Mouse (Mus musculus): ENCODE measurements around the gene Hdac1. TPM values are rescaled to one million over a fixed set of nuclear protein-coding genes. Genes with fewer than 3 reads are reported as not detected.
"Not testable (repeated sequence)": the region's sequence is repeated elsewhere in the genome, so short reads cannot be mapped to it uniquely, and the experiment has no call there.

Hdac1 gene
- polyA plus RNA-seq, 1 experiment from 2014 or later, result 207 TPM

DNA sequence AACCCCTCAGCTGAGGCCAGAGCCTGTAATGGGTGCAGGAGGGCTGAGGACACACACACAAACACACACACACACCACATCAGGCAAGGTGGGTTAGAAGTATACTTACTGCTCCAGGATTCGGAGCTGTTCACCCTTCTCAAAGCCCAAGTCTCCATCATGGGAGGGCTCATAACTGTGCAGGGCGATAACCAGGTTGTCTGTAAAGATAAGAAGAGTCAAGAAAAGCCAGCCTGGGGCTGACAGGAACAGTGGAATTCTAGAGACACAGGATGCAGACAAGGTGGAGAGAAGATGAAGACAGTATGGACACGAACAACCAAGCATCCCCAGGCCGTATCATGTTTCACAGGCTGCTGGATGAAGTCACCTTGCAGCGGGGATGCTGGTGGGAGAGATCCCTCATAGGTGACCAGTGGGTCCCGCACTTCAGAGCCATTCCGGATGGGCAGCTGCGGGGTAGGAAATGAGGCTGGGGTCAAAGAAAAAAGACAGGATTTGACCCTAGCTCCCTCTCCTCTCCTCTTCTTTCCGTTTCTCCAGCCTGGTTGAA, 14.8 kb upstream of the Hdac1 start:
- no peak overlapping the region for H3K27ac ChIP-seq (replicated peaks)
- peak overlapping the region; percentile 86 for H3K4me2 ChIP-seq (replicated peaks)

DNA sequence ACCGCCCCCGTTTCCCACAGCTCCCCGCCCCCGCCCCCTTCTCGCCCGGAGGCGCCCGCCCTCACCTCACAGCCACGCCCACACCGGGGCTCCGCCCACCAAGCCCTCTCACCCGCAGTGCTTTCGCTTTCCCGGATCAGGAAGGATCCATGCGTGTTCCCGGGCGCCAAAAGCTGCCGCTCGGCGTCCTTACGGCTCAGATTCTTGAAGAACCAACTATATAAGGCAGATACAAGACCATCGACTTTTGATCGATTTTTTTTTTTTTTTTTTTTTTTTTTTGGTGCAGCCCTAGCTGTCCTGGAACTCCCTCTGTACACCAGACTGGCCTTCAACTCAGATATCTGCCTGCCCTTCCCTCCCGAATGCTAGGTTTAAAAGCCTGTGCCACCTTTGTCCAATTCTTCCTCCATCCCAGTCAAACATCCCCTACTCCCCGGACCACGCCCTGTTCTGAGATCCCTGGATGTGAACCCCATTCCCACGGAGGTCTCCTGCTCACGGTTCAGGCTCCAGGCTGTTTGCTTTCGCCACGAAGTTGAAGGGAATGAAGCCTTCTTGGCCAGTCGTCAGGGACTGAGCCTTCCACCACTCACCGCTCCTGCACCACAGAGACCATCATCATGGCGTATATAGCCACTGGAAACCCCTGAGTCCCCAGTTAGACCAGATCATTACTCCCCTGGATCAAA, 14.2 kb upstream of the Hdac1 start:
- Histone ChIP-seq H3K9ac (peak overlapping the region; percentile 42), H3K27ac (replicated peaks) (peak overlapping the region; percentile 35; the same call in 1 of the 2 replicates), H3K9me3 (replicated peaks) (no peaks in the 10 kb centered on the region), H3K36me3 (no peaks in the 10 kb centered on the region), H3K27me3 (no peaks in the 10 kb centered on the region), H3K4me1 (peaks cover 19% of the 10 kb centered on the region), H3K4me2 (replicated peaks) (peak overlapping the region; percentile 86), H3K4me3 (replicated peaks) (peak overlapping the region; percentile 53)
- ATAC-seq (ENCODE audit: insufficient number of reproducible peaks, low FRiP score, low TSS enrichment, low read depth), result peak; percentile 77
- WGBS, result 6% methylated on average over 32 of the region's 33 CpGs

More for the DNA sequence above, 14.8 kb upstream of the Hdac1 start:
- WGBS, result 70% methylated on average over 9 of the region's 9 CpGs
- H3K4me3 ChIP-seq (replicated peaks), result peak overlapping the region; percentile 53
- H3K4me1 ChIP-seq, result peaks cover 19% of the 10 kb centered on the region
- no peak overlapping the region for H3K9ac ChIP-seq
- H3K36me3 ChIP-seq, result no peaks in the 10 kb centered on the region
- ATAC-seq (ENCODE audit: insufficient number of reproducible peaks, low FRiP score, low TSS enrichment, low read depth), result no peak
- H3K9me3 ChIP-seq (replicated peaks), result no peaks in the 10 kb centered on the region
- no peaks in the 10 kb centered on the region for H3K27me3 ChIP-seq

- Histone ChIP-seq H3K27me3 (no peaks in the 10 kb centered on the region), H3K4me3 (replicated peaks) (peak overlapping the region; percentile 53), H3K27ac (replicated peaks) (peak overlapping the region; percentile 45; the same call in 1 of the 2 replicates), H3K4me1 (peaks cover 19% of the 10 kb centered on the region), H3K9ac (peak overlapping the region; percentile 26; the same call in 1 of the 2 replicates), H3K36me3 (no peaks in the 10 kb centered on the region), H3K9me3 (replicated peaks) (no peaks in the 10 kb centered on the region), H3K4me2 (replicated peaks) (peak overlapping the region; percentile 86)
- under 1% methylated on average over 24 of the region's 24 CpGs for WGBS
- peak; percentile 65 for ATAC-seq (ENCODE audit: insufficient number of reproducible peaks, low FRiP score, low TSS enrichment, low read depth)
Measured at GRCm38 (mm10) chr4:129555862-129556531, 13.5 kb upstream of the Hdac1 start.

GRCm38 (mm10) chr4:129555421-129555861, 12.9 kb upstream of the Hdac1 start:
- no peaks in the 10 kb centered on the region for H3K27me3 ChIP-seq
- WGBS, result 3% methylated on average over 16 of the region's 16 CpGs
- H3K9ac ChIP-seq, result 0 out of 2 replicates have a peak overlapping the region, but pooled peaks have one; percentile 26
- ATAC-seq (ENCODE audit: insufficient number of reproducible peaks, low FRiP score, low TSS enrichment, low read depth), result 0 out of 2 replicates have a peak, but pooled peaks have one; percentile 27
- no peaks in the 10 kb centered on the region for H3K9me3 ChIP-seq (replicated peaks)
- peak overlapping the region; percentile 53 for H3K4me3 ChIP-seq (replicated peaks)
- H3K4me2 ChIP-seq (replicated peaks), result peak overlapping the region; percentile 86
- no peak overlapping the region for H3K27ac ChIP-seq (replicated peaks)
- peaks cover 19% of the 10 kb centered on the region for H3K4me1 ChIP-seq
- H3K36me3 ChIP-seq, result no peaks in the 10 kb centered on the region

DNA sequence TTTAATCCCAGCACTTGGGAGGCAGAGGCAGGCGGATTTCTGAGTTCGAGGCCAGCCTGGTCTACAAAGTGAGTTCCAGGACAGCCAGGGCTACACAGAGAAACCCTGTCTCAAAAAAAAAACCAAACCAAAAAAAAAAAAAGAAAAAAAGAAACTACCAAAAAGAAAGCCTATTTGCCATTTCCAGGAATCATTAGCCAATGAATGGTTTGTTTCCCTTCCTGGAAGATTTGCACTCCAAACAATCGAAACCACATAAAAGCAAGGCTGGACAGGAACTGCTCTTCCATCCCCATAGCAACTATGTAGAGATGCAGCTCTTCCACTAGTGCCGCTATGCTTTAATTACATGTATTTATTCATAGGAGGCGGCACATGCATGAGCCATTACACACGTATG, 12.0 kb upstream of the Hdac1 start:
- H3K4me2 ChIP-seq (replicated peaks); H3K27me3 ChIP-seq; H3K36me3 ChIP-seq; H3K27ac ChIP-seq (replicated peaks); ATAC-seq (ENCODE audit: insufficient number of reproducible peaks, low FRiP score, low TSS enrichment, low read depth); H3K4me3 ChIP-seq (replicated peaks); H3K9ac ChIP-seq; H3K9me3 ChIP-seq (replicated peaks): not testable (repeated sequence)
- peaks cover 19% of the 10 kb centered on the region for H3K4me1 ChIP-seq
- WGBS, result 84% methylated on average over 6 of the region's 6 CpGs

DNA sequence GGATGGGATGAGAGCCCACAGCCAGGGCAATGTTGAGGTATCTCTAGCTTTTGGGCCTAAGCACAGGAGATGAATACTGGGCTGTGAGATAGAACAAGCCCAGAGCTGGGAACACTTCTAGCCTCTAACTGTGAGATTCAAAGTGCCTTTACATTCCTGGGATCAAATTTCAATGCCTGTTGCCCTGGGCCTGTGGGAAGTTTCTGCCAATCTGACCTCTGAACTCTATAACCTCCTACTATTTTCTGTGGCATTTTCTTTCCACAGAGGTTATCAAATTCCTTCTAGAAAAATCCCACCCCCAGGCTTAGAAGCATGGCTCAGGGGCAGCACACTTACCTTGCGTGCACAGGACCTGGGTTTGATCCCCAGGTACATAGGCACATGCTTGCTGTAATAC, 7.8 kb upstream of the Hdac1 start:
- ATAC-seq (ENCODE audit: insufficient number of reproducible peaks, low FRiP score, low TSS enrichment, low read depth), result no peak
- no peaks in the 10 kb centered on the region for H3K36me3 ChIP-seq
- no peak overlapping the region for H3K9ac ChIP-seq
- H3K4me2 ChIP-seq (replicated peaks), result no peak overlapping the region
- H3K9me3 ChIP-seq (replicated peaks), result no peaks in the 10 kb centered on the region
- no peak overlapping the region for H3K4me3 ChIP-seq (replicated peaks)
- peaks cover 1% of the 10 kb centered on the region for H3K4me1 ChIP-seq
- H3K27me3 ChIP-seq, result no peaks in the 10 kb centered on the region
- H3K27ac ChIP-seq (replicated peaks), result no peak overlapping the region
- 47% methylated on average over 1 of the region's 1 CpGs for WGBS

DNA sequence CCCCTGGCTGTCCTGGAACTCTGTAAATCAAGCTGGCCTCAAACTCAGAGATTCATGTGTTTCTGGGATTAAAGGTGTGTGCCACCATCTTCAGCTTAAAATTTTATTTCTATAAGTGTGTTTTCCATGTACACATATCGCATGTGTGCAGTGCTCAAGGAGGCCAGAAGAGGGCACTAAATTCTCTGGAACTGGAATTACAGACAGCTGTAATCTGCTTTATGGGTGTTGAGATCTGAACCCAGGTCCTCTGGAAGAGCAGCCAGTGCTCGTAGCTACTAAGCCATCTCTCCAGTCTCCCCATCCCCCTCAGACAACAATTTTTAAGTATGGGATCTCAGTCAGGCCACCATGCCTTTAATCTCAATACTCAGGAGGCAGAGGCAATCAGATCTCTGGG, 6.8 kb upstream of the Hdac1 start:
- Histone ChIP-seq H3K27ac (replicated peaks) (no peak overlapping the region), H3K27me3 (no peaks in the 10 kb centered on the region), H3K9me3 (replicated peaks) (no peaks in the 10 kb centered on the region), H3K4me2 (replicated peaks) (no peak overlapping the region), H3K36me3 (no peaks in the 10 kb centered on the region), H3K4me3 (replicated peaks) (no peak overlapping the region), H3K4me1 (no peaks in the 10 kb centered on the region), H3K9ac (no peak overlapping the region)
- ATAC-seq (ENCODE audit: insufficient number of reproducible peaks, low FRiP score, low TSS enrichment, low read depth), result no peak
- WGBS, result 86% methylated on average over 2 of the region's 2 CpGs

DNA sequence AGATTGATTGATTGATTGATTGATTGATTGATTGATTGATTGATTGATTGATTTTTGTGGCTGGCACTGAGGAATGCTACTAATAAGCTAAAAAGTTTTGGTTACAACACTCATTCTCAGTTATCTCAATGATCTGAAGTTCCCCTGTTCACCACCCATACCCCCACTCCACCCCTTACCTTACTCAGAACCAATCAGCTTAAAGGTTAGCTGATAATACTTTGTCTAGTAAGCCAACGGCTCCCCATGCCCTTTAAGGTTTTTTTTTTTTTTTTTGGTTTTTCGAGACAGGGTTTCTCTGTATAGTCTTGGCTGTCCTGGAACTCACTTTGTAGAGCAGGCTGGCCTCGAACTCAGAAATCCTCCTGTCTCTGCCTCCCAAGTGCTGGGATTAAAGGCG, 5.1 kb upstream of the Hdac1 start:
- 79% methylated on average over 4 of the region's 4 CpGs for WGBS
- H3K4me3 ChIP-seq (replicated peaks); H3K27ac ChIP-seq (replicated peaks); H3K27me3 ChIP-seq; H3K9me3 ChIP-seq (replicated peaks); ATAC-seq (ENCODE audit: insufficient number of reproducible peaks, low FRiP score, low TSS enrichment, low read depth); H3K4me2 ChIP-seq (replicated peaks); H3K36me3 ChIP-seq; H3K4me1 ChIP-seq; H3K9ac ChIP-seq: not testable (repeated sequence)

- H3K9ac ChIP-seq, result no peak overlapping the region
- no peaks in the 10 kb centered on the region for H3K27me3 ChIP-seq
- H3K36me3 ChIP-seq, result no peaks in the 10 kb centered on the region
- peaks cover 10% of the 10 kb centered on the region for H3K4me1 ChIP-seq
- no peak overlapping the region for H3K27ac ChIP-seq (replicated peaks)
- WGBS, result 87% methylated on average over 4 of the region's 4 CpGs
- no peak for ATAC-seq (ENCODE audit: insufficient number of reproducible peaks, low FRiP score, low TSS enrichment, low read depth)
- H3K4me2 ChIP-seq (replicated peaks), result no peak overlapping the region
- no peaks in the 10 kb centered on the region for H3K9me3 ChIP-seq (replicated peaks)
- H3K4me3 ChIP-seq (replicated peaks), result no peak overlapping the region
Measured at GRCm38 (mm10) chr4:129544106-129544505, 1.6 kb upstream of the Hdac1 start.

DNA sequence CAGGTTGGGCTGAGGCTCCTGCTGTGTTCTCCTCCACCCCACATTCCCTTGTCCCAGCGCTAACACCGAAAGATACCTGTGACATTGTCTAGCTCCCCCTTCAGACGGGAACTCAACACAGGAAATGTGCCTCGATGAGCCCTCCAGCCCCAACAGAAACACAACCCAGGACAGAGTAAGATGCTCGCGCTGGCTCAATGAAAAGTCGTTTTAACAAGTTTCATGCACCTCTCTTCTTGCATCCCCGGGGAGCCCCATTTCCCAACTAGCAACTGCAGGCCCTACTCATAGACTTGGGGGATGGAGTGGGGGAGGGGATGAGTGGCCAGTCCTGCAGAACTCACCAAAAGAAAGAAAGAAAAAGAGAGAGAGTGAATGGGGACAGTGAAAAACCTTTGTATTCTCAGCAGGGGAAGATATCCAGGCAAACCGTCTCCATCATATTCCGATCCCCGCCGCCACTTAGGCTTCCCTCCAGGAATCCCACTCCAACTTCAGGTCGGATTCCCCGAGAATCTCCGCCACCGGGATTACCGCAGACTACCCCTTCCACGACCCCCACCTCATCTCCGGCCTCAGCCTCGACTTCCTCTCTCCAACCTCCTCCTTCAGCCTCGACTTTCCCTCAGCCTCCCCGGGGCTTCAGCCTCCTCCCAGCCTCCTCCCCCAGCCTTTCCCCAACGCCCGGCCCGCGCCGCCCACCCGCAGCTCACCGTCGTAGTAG, 483 bp downstream of the Hdac1 start:
- Histone ChIP-seq H3K9me3 (replicated peaks) (no peaks in the 10 kb centered on the region), H3K4me1 (peaks cover 10% of the 10 kb centered on the region), H3K4me3 (replicated peaks) (peak overlapping the region; percentile 85), H3K9ac (peak overlapping the region; percentile 79), H3K27me3 (no peaks in the 10 kb centered on the region), H3K4me2 (replicated peaks) (peak overlapping the region; percentile 67), H3K27ac (replicated peaks) (peak overlapping the region; percentile 90), H3K36me3 (peaks cover 8% of the 10 kb centered on the region)
- ATAC-seq (ENCODE audit: insufficient number of reproducible peaks, low FRiP score, low TSS enrichment, low read depth), result no peak
- WGBS, result 0% methylated on average over 30 of the region's 30 CpGs

GRCm38 (mm10) chr4:129540012-129540411, 2.5 kb downstream of the Hdac1 start:
- no peaks in the 10 kb centered on the region for H3K27me3 ChIP-seq
- no peak overlapping the region for H3K27ac ChIP-seq (replicated peaks)
- H3K9ac ChIP-seq, result no peak overlapping the region
- no peak for ATAC-seq (ENCODE audit: insufficient number of reproducible peaks, low FRiP score, low TSS enrichment, low read depth)
- H3K4me2 ChIP-seq (replicated peaks), result no peak overlapping the region
- no peak overlapping the region for H3K4me3 ChIP-seq (replicated peaks)
- 89% methylated on average over 6 of the region's 6 CpGs for WGBS
- peaks cover 10% of the 10 kb centered on the region for H3K4me1 ChIP-seq
- peaks cover 17% of the 10 kb centered on the region for H3K36me3 ChIP-seq
- H3K9me3 ChIP-seq (replicated peaks), result no peaks in the 10 kb centered on the region

Measured in embryonic facial prominence, embryonic 15.5 days (tissue).